Mouse (Mus musculus) monocyte, adult 5-6 weeks (primary cell): ENCODE results near the gene Foxr1. TPM values are rescaled to one million over a fixed set of nuclear protein-coding genes. Genes with fewer than 3 reads are reported as not detected.

Experiments used
- ATAC-seq: fragments of 153-309, 156-312 bp; replicated peaks from 2 replicates; pipeline ENCODE4 v1.8.0; 2017; ENCODE audit warnings: mild to moderate bottlenecking; ENCODE audit not compliant: low TSS enrichment, insufficient number of reproducible peaks, severe bottlenecking, poor library complexity, low FRiP score
- total RNA-seq: library from RNA; stranded (forward); fragments of 200-1000, 200-491, 200-594 nt; gene quantifications from 3 replicates; pipeline ENCODE4 v1.2.3, GENCODE M21; 2017

The Foxr1 gene
- total RNA-seq: not detected in 3 replicates

DNA sequence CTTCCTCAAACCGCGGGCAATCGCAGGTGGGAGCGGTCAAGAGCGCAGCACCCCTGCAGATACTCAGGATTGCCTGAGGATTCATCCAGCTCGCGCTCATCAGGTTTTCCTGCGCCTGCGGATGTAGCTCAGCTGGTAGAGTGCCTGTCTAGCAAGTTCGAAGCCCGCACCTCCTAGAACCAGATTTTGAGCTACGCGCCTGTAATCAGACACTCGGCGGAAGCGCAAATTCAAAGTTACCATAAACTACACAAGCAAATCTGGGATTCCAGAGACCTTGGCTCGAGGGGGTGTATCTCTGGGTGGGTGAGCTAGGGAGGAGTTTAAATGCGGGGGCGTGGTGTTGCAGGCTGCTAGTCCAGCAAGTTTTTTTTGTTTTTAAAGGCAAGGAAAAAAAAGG is at the start of gene Foxr1:
Foxr1 (minus strand) TSS at position 176 of the 400 bp plus-strand sequence.
- ATAC-seq: no peak

GRCm38 (mm10) chr9:44490086-44490967 is 49.4 kb upstream of the Foxr1 start:
- no peak for ATAC-seq

DNA sequence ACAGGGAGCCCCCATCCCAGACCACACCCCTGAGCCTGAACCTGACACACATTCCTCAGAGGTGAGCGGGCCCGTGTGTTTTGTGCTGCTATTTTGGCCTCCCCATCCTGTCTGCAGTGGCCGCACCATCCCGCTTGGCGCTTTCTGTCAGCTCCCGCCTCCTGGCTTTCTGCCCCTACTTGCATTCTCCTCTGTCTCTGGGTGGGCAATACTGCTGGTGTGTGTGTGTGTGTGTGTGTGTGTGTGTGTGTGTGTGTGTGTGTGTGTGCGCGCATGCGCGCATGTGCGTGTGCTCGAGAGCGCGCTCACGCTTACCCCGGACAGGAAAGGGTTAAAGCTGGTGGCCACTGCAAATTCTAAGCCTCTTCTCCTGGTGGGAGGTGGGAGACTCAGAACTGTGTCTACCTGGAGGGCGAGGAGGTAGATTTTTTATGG is 48.7 kb upstream of the Foxr1 start:
- no peak for ATAC-seq

GRCm38 (mm10) chr9:44488855-44489381 is 48.0 kb upstream of the Foxr1 start:
- ATAC-seq: no peak

GRCm38 (mm10) chr9:44488416-44488815 is 47.5 kb upstream of the Foxr1 start:
- no peak for ATAC-seq

DNA sequence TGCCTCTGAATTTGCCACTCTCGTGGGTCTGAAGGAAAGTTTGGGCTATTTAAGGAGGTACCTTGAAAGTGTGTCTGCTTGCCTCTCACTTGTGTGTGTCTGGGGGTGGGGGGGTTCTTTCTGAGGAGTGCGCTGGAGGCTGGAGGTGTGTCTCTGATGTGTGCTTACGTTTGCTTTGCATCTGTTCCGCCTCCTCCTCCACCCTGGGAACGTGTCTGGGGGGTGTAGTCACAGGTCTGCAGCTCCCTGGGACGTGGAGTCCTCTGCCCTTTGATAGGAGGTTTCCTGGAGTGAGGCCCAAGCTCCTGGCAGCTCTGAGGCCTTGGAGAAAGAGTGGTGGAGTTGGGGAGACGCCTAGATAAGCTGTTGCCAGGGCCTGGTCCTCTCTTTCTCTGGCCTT is 46.5 kb upstream of the Foxr1 start:
- ATAC-seq: no peak

- ATAC-seq: no peak
These were observed 45.9 kb upstream of the Foxr1 start for GRCm38 (mm10) chr9:44486741-44487421.

- no peak for ATAC-seq
These were observed 45.4 kb upstream of the Foxr1 start for GRCm38 (mm10) chr9:44486335-44486734.

DNA sequence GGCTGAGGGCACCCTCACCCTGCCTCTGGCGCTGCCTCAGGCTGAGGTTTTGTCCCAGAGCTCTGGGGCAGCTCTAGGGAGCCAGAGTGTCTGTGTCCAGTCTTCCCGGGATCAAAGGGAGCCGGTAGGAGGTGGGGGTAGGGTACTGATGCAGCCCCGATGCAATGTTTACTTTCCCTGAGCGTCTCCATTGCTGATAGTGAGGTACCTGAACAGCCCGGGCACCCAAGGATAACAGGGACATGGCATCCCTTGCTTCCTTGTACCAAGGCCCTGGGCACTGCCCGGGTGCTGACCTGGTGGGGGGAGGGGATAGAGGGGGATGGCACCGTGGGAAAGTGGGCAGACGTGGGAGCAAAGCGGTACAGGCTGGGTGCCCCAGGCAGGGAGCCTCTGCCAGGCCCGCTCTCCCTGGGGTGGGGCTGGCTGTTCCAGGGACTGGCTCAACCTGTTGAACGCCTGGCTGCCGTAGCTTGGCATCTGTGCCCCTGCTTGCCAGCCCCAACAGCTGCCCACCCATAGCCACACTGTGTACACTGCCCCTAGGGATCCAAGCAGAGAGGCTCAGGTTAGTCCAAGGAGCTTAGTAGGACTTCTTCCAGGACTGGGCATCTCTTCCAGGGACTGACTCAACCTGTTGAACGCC is 44.7 kb upstream of the Foxr1 start:
- no peak for ATAC-seq

GRCm38 (mm10) chr9:44485105-44485515 is 44.2 kb upstream of the Foxr1 start:
- no peak for ATAC-seq

GRCm38 (mm10) chr9:44484311-44485104 is 43.6 kb upstream of the Foxr1 start:
- no peak for ATAC-seq

- ATAC-seq: 0 out of 2 replicates have a peak, but pooled peaks have one; percentile 9
These were observed 42.6 kb upstream of the Foxr1 start for GRCm38 (mm10) chr9:44483510-44484044.

DNA sequence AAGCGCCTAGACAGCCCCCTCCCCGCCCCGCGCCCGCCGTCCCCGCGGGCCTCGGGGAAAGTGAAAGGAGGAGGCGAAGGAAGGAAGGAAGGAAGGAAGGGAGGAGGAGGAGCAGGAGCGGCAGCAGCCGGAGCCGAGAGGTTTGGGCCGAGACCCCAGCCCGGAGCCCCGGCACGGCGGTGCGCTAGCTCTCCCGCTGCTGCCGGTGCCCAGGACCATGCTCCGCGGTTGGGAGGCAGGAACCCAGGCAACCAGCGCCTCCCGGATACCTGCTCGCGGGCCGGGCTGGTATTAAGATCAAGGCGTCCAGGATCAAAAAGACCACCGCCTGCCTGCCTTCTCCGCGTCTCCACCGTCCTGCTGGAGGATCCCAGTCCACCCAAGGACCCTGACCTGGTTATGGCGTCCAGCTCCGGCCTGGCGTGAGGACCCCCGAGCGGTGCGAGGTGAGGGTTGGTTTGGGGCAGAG is 42.1 kb upstream of the Foxr1 start:
- ATAC-seq: no peak

GRCm38 (mm10) chr9:44482552-44482951 is 41.6 kb upstream of the Foxr1 start, which contains the start of gene Bcl9l:
Gene Bcl9l (plus strand): TSS chr9:44482825.
- ATAC-seq: peak; percentile 62

DNA sequence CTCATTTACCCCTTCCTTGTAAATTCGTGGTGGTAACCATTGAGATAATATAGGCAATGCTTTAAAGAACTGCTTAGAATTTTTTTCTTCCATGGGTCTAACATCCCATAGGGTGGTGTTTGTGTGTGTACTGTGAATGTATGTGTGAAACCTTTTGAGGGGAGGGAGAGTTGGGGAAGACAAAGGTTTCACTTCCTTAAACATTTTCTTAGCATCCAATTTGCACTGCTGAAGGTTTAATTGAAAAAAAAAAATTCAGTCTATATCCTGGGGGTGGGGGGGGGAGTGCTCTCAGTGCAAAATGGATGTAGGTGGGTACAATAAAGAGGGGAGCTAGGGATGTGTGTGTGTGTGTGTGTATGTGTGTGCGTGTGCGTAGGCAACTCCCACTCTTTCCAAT is 41.2 kb upstream of the Foxr1 start:
- no peak for ATAC-seq

GRCm38 (mm10) chr9:44479628-44480428 is 38.9 kb upstream of the Foxr1 start:
- peak; percentile 61; the same call in 1 of the 2 replicates for ATAC-seq

GRCm38 (mm10) chr9:44478959-44479605 is 38.1 kb upstream of the Foxr1 start:
- no peak for ATAC-seq
